Mouse (Mus musculus) heart, postnatal 10 days (tissue): Measurements from ENCODE around the gene Grb14. TPM values are rescaled to one million over a fixed set of nuclear protein-coding genes. Genes with fewer than 3 reads are reported as not detected.

ENCODE experiments used
- DNase-seq, 2 experiments: peaks; one replicate each; pipeline ENCODE4 v3.0.0; 2021
- intact Hi-C: fragments of 180-260 bp; cut with DNase I; formaldehyde crosslinking; loops from one replicate; pipeline ENCODE4 v1.15.1; 2025
- total RNA-seq, 2 experiments: library from RNA; stranded (reverse); gene quantifications; 2 replicates each; pipeline ENCODE4 v1.2.3; 2021

Gene Grb14
- total RNA-seq, 2 experiments from 2014 or later, result 118 to 144 TPM

- peak in 1 of 2 experiments; percentile 29 for DNase-seq
- intact Hi-C loops, result no loop called here
These were observed 37.0 kb downstream of the Grb14 start for GRCm38 (mm10) chr2:64987782-64988181.

- intact Hi-C loops, result no loop called here
- no peak for DNase-seq
These were observed 49.2 kb downstream of the Grb14 start for GRCm38 (mm10) chr2:64975546-64975945.

- DNase-seq, result no peak
- intact Hi-C loops, result no loop called here
These were observed 50.2 kb downstream of the Grb14 start for GRCm38 (mm10) chr2:64974549-64974948.

- no peak for DNase-seq
These were observed 50.9 kb downstream of the Grb14 start for GRCm38 (mm10) chr2:64973819-64974441.

GRCm38 (mm10) chr2:64973125-64973524, 51.7 kb downstream of the Grb14 start:
- DNase-seq, result peak in 1 of 2 experiments; percentile 42
- intact Hi-C loops, result no loop called here

More at GRCm38 (mm10) chr2:64973819-64974441, 50.9 kb downstream of the Grb14 start:
- intact Hi-C loops, result no loop called here

GRCm38 (mm10) chr2:64971828-64972227, 53.0 kb downstream of the Grb14 start:
- intact Hi-C loops, result no loop called here
- DNase-seq, result no peak

- DNase-seq, result no peak
- intact Hi-C loops, result no loop called here
These were observed 53.8 kb downstream of the Grb14 start for GRCm38 (mm10) chr2:64970992-64971391.

- DNase-seq, result no peak
- intact Hi-C loops, result loop anchor here (5.0 kb wide), 1 partner anchor 370 kb away; no protein-coding TSS in a partner anchor
These were observed 57.8 kb downstream of the Grb14 start for GRCm38 (mm10) chr2:64966893-64967444.

GRCm38 (mm10) chr2:64966323-64966722, 58.5 kb downstream of the Grb14 start:
- intact Hi-C loops, result loop anchor here (5.0 kb wide), 1 partner anchor 371 kb away; no protein-coding TSS in a partner anchor
- peak; percentile 73 to 81 for DNase-seq

GRCm38 (mm10) chr2:64965227-64965864, 59.4 kb downstream of the Grb14 start:
- intact Hi-C loops, result loop anchor here (1.0 to 5.0 kb wide), 3 partner anchors 39 to 372 kb away; no protein-coding TSS in a partner anchor

GRCm38 (mm10) chr2:64962196-64962595, 62.6 kb downstream of the Grb14 start:
- intact Hi-C loops, result no loop called here
- no peak for DNase-seq

More at GRCm38 (mm10) chr2:64965227-64965864, 59.4 kb downstream of the Grb14 start:
- peak; percentile 60 to 71 for DNase-seq

GRCm38 (mm10) chr2:64961381-64961780, 63.4 kb downstream of the Grb14 start:
- DNase-seq, result no peak
- intact Hi-C loops, result no loop called here

- intact Hi-C loops, result no loop called here
- DNase-seq, result no peak
These were observed 65.1 kb downstream of the Grb14 start for GRCm38 (mm10) chr2:64959657-64960056.

- intact Hi-C loops, result no loop called here
- DNase-seq, result no peak
These were observed 69.3 kb downstream of the Grb14 start for GRCm38 (mm10) chr2:64955441-64955840.

GRCm38 (mm10) chr2:64949210-64949609, 75.6 kb downstream of the Grb14 start:
- no peak for DNase-seq
- intact Hi-C loops, result no loop called here

GRCm38 (mm10) chr2:64948418-64949169, 76.2 kb downstream of the Grb14 start:
- peak; percentile 37 to 44 for DNase-seq
- intact Hi-C loops, result no loop called here

- no peak for DNase-seq
- intact Hi-C loops, result no loop called here
These were observed 77.3 kb downstream of the Grb14 start for GRCm38 (mm10) chr2:64947484-64947883.

GRCm38 (mm10) chr2:64920879-64921278, 103.9 kb downstream of the Grb14 start:
- peak in 1 of 2 experiments; percentile 22 for DNase-seq
- intact Hi-C loops, result no loop called here

GRCm38 (mm10) chr2:64915448-64915847, 109.3 kb downstream of the Grb14 start:
- intact Hi-C loops, result no loop called here
- DNase-seq, result no peak

- no peak for DNase-seq
- intact Hi-C loops, result loop anchor here (5.0 kb wide), 1 partner anchor 1393 kb away; no protein-coding TSS in a partner anchor
These were observed 119.9 kb downstream of the Grb14 start for GRCm38 (mm10) chr2:64904877-64905276.

GRCm38 (mm10) chr2:64897844-64898243, 126.9 kb downstream of the Grb14 start:
- intact Hi-C loops, result no loop called here

More at GRCm38 (mm10) chr2:64897844-64898243, 126.9 kb downstream of the Grb14 start:
- DNase-seq, result no peak
